Mouse (Mus musculus): ENCODE data around the gene Gm5136. TPM values are rescaled to one million over a fixed set of nuclear protein-coding genes. Genes with fewer than 3 reads are reported as not detected.

The Gm5136 gene
- polyA plus RNA-seq (2017; shearing (Covaris generic)), result not detected

GRCm38 (mm10) chr10:108699946-108700345, at the start of gene Gm5136:
Gm5136 (minus strand) TSS chr10:108700160.
- ATAC-seq, result no peak

- no peak for ATAC-seq
Measured at GRCm38 (mm10) chr10:108743759-108744158, 43.8 kb upstream of the Gm5136 start.

DNA sequence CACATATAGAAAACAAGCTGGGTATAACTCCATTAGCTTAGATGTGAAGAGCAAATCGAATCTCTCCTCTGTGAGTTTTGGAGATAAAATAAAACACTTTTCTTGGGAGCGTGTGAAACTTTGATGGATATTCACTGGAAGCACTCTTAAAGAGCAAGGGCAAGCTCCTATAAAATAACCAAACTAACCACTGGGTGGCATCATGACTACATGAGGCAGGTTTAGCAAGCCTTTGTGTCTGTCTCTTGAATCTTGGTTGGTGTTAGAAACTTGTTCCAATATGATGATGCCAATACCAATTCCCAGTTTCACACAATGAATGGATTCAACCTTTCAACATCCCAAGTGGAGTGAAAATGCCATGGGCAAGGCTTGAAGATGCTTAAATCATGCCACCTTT, 34.0 kb upstream of the Gm5136 start:
- ATAC-seq, result no peak

- no peak for ATAC-seq
Measured at GRCm38 (mm10) chr10:108728961-108729360, 29.0 kb upstream of the Gm5136 start.

GRCm38 (mm10) chr10:108726391-108726790, 26.4 kb upstream of the Gm5136 start:
- ATAC-seq, result no peak

GRCm38 (mm10) chr10:108724878-108725277, 24.9 kb upstream of the Gm5136 start:
- ATAC-seq, result no peak

- ATAC-seq, result no peak
Measured at GRCm38 (mm10) chr10:108710514-108710913, 10.6 kb upstream of the Gm5136 start.

DNA sequence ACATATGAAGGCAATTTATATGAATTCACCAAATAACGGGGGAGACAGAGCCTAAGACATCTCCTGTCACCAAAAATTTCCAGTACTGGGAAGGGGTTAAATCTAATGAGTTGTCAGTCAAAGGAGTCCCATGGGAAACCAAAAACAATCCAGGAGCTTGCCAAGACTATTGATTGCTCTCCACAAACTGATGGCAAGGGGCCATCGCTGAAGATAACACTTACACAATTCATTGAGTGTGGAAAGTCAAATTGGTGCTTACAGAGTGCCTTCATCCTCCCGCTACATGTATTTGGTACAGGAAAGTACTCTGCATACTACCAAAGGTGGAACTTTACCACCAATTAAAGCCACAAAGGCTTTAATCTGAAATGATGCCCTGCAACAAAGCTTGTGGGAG, 5.7 kb upstream of the Gm5136 start:
- ATAC-seq, result no peak

DNA sequence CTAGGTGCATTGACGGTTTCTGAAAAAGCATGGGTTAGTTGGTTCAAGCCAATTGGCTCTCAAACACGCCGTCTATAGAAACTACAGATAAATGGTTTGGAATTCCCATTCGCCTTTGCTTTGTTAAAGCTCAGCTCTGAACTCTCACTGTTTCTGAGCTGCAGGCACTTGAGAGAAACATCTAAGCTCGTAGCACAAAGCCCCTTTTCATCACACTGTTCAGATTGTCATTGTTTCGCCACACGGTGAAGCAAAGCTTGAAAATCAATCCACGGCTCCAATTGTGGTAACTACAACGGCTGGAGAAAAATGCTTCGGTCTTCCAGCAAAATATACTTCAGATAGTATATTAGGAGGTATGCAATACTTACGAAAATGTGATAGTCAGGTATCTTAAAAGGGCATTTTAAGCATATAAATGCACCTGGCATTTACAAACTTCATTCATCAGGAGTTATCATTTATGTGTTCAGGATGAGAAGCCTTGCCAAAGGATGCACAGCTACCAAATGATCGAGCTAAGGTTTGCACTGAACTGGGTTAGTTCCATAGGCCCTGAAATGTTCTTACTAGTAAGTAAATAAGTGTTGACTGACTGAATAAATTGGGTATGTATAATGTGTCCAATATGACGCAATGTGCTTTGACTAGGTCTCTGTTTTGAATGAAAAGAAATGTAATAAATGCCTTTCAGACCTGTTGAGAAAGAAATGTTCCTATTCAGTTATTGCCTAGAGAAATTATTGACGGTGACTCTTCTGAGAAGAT, 1.6 kb upstream of the Gm5136 start:
- ATAC-seq, result no peak

- ATAC-seq, result no peak
Measured at GRCm38 (mm10) chr10:108697062-108697461, 2.9 kb downstream of the Gm5136 start.

DNA sequence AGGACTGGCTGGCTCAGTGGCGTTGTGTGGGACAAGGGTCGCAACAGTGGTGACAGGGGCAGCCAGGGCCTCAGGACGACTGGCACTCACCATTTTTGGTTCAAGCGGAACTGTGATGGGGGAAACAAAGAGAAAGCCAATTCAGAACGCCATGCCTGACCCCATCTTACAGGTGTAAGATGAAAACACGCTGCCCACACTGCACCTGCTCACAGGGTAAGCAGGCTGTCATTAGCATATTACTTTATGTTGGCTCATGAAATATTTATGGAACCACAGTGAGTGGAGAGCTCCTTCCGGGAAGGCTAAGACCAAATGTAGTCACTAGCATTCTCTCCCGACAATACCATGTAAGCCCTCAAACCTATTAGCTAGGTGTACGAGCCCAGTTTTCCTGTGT, 9.0 kb downstream of the Gm5136 start:
- no peak for ATAC-seq

GRCm38 (mm10) chr10:108686696-108687095, 13.3 kb downstream of the Gm5136 start:
- no peak for ATAC-seq

- ATAC-seq, result no peak
Measured at GRCm38 (mm10) chr10:108679675-108680390, 20.1 kb downstream of the Gm5136 start.

GRCm38 (mm10) chr10:108677053-108677452, 22.9 kb downstream of the Gm5136 start:
- ATAC-seq, result no peak

DNA sequence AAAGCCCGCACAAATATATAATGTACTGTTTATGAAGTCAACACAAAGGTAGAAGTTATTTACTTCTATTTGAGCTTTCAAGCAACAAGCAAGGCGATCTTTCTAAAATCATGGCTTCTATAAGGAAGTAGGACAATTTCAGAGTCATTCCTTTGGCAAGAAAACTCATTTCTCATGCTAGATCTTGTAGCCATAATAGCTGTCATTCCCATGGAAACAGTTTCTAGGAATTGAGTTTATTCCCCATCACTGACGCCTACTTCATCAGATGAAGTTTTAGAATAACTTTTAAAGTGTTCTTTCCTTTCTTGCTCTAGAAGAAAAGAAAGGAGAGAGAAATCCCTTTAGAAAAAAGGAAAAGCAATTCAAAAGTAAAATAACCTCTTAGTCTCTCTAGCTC, 31.0 kb downstream of the Gm5136 start:
- no peak for ATAC-seq

DNA sequence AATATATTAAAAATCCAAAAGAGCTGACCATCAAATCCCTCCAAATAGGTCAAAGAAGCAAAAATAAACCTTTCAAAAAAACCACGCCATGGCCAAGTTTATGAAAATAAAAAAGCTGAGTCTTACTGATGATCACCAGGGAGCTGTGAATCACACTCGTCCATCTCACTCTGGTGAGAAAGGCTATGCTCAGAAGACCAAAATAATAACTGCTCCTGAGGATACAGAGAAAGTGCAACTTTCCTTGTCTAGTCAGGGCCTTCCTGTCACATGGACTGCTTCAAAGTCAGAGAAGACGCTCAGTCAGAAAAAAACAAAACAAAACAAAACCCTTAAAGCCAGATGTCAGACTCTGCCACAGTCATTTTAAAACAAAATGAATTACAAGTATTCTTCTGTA, 39.7 kb downstream of the Gm5136 start:
- ATAC-seq, result no peak

DNA sequence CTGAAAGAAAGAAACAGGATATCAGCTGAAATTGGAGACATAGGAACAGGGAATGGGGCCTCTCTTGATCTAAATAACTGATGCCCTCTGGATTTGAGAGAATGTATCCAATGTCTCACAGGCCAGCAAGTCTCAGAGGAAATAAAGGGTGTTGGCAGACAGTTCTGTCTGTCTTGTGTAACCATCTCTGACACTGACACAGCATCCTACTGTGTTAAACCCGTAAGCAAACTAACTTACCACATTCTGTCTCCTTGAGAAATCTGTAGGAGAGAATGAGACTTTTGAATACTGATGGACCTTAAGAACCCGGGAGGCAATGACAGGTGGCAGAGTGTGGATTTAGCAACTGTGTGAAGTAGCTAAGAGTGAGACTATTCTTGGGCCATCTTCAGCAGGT, 41.7 kb downstream of the Gm5136 start:
- ATAC-seq, result no peak

DNA sequence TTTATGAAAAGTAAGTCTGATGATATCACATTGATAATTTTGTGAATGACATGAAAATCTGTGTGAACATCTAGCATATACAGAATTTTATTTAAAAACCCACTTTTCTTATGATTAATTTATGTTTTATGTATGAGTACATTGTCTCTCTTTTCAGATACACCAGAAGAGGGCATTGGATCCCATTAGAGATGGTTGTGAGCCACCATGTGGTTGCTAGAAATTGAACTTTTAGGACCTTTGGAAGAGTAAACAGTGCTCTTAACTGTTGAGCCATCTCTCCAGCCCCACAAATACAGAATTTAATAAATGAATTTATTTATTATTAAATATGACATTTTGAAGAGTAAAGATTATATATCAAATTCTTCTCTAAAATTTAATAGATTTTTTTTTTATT, 42.3 kb downstream of the Gm5136 start:
- no peak for ATAC-seq

DNA sequence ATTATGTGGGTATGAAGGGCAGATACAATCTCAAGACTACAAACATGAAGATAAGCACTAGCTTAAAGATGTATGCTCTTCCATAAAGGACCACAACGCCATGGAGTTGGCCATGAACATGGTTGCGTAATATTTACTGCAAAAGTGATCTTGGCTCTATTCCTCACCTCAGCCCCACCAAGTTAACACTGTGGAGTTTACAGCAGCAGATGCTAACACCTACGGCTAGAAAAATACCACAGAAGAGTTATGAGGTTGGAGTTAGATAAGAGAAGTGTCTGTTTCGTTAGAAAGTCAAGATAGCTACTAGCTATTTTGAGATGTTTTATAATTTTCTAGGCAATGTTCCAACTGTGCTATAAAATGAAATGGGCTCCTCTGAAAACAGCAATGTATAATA, 43.1 kb downstream of the Gm5136 start:
- no peak for ATAC-seq

- no peak for ATAC-seq
Measured at GRCm38 (mm10) chr10:108655074-108655473, 44.9 kb downstream of the Gm5136 start.

GRCm38 (mm10) chr10:108652831-108653230, 47.1 kb downstream of the Gm5136 start:
- no peak for ATAC-seq

- no peak for ATAC-seq
Measured at GRCm38 (mm10) chr10:108652066-108652465, 47.9 kb downstream of the Gm5136 start.

DNA sequence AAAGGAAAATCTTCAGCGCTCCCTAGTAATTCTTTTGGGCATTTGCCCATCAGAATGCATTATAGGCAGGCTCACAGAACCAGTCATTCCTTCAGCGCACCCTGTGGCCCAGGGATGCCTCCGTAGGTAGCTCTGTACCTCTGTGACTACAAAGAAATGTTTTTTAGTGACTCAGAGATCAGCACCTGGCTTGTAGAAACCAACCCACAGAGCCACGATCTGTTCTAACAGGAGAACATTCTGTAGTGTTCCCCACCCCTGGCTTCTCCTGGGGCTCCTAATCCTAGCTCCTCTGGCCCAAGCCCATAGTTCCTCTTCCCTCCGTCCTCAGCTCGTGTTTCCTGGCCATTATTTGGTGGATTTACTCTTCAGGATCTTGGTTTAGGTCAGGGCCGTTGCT, 50.8 kb downstream of the Gm5136 start:
- ATAC-seq, result no peak

All from CD4-positive, CD25-positive, alpha-beta regulatory T cell, adult 4 months (primary cell).